Mouse (Mus musculus) embryonic fibroblast, embryonic 13.5 days (primary cell): ENCODE measurements around the gene Fam131c.

Source experiments
- CTCF ChIP-seq: IDR thresholded peaks from 2 replicates; pipeline ENCODE4 v1.5.1; 2011; ENCODE audit warnings: mild to moderate bottlenecking, control low read depth, low read length, moderate library complexity, borderline replicate concordance; ENCODE audit not compliant: insufficient read depth
- POLR2A ChIP-seq: IDR thresholded peaks from 2 replicates; pipeline ENCODE4 v1.6.1; 2011; ENCODE audit warnings: low read depth, mild to moderate bottlenecking, control low read depth, low read length, moderate library complexity

DNA sequence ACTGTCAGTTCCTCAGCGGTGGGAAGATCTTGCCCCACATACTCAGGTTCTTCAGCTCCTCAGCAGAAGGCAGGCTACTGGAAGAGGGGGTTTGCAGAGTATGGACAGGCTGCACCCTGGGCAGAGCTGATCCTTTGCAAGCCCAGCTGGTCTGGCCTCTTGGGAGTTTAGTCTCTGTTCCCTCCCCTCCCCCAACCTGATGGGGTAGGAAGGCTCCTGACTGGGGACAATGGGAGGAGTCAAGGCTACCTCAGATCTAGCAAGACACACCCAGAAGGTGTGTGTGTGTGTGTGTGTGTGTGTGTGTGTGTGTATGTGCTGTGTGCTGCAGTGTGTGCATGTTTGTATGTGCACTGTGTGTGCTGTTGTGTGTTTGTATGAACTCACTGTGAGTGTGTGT is 29.2 kb upstream of the Fam131c start:
- TF ChIP-seq CTCF (no peak), POLR2A (no peak)
